Mouse (Mus musculus) lung, postnatal 0 days (tissue): ENCODE results near the gene Pmp22.

Source experiments
- CTCF ChIP-seq: IDR thresholded peaks from 2 replicates; pipeline ENCODE4 v1.5.1; 2016; ENCODE audit warnings: antibody characterized with exemption, mild to moderate bottlenecking
- EP300 ChIP-seq: IDR thresholded peaks from 2 replicates; pipeline ENCODE4 v1.6.1; 2016; ENCODE audit warnings: antibody characterized with exemption, mild to moderate bottlenecking, control low read depth

- TF ChIP-seq CTCF (no peak), EP300 (0 out of 2 replicates have a peak, but pooled peaks have one; percentile 20)
These were observed 29.4 kb upstream of the Pmp22 start for GRCm38 (mm10) chr11:63099390-63099789.
